16 mouse cellular contexts compared by ENCODE assay signal in genomic region chr15:90835586-90835985, GRCm38 (mm10).
"Had no signal": no experiment of that assay in that cellular context is flagged by ENCODE, and none has a peak within 500 bp of the region (broad histone marks: within the 10 kb centered on the region; RNA-seq: fewer than 3 reads in every experiment).

No protein-coding gene starts in this region.

- H3K4me1 ChIP-seq: megakaryocyte, embryonic 14.5 days; neural tube, embryonic 12.5 days; stomach, embryonic 15.5 days had no signal

- H3K36me3 ChIP-seq: neural tube, embryonic 12.5 days; stomach, embryonic 15.5 days had no signal

- H3K9ac ChIP-seq: liver, embryonic 14.5 days; lung, embryonic 14.5 days; neural tube, embryonic 12.5 days; stomach, embryonic 15.5 days had no signal

- DNase-seq: lung, adult 18-20 months; lung, embryonic 14.5 days; lung, postnatal 10 days; lung, postnatal 4 days; midbrain, embryonic 14.5 days; right cerebral cortex, postnatal 14 days; thymus, adult 18-20 months; thymus, postnatal 14 days; thymus, postnatal 36 days had no signal

- H3K4me3 ChIP-seq: megakaryocyte, embryonic 14.5 days; neural tube, embryonic 12.5 days; stomach, embryonic 15.5 days had no signal

- H3K4me2 ChIP-seq: lung, embryonic 14.5 days; midbrain, embryonic 11.5 days; neural tube, embryonic 12.5 days; stomach, embryonic 15.5 days had no signal

- H3K9me3 ChIP-seq: stomach, embryonic 15.5 days had no signal

- ATAC-seq: midbrain, embryonic 16.5 days had no signal

- H3K27me3 ChIP-seq: megakaryocyte, embryonic 14.5 days; neural tube, embryonic 12.5 days; stomach, embryonic 15.5 days had no signal

- H3K27ac ChIP-seq: liver, embryonic 14.5 days; neural tube, embryonic 12.5 days; stomach, embryonic 15.5 days; stomach, postnatal 0 days had no signal
